ENCODE assay signal across 8 mouse cellular contexts in the genomic region with DNA sequence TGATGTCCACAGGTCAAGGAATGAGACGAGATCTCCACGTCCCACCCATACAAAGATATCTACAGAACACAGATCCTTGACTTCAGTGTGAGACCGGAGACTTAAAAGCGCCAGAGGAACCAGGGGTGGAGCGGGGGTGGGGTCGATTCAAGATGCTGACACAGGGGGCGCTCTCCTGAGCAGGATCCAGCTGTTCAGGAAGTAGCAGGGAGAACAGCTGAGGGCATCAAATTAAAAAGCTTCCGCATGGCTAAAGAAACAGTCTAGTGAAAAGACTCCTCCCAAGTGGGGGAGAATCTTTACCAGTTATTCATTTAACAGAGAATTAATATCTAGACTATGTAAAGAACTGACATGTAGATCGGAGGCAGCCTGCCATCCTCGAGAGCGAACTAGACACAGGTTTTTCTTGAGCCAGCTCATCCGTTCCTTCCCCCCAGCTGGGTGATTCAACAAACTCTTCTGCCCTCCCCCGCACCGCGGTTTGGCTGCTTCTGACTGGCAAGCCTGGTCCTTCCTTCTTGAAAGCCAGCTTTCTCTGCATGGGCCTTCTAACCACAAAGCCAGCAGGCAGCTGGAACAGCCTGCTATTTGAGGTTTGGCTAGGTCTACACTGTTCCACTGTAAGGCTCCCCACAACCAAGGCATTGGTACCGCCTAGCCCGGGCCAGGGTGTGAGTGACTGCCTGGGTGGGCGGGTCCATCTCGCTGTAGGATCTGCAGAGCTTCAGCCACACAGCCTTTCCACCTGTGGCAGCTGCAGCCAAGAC.
DNase-seq lines count a peak whose midpoint lies in the region; ATAC-seq lines count a peak whose summit lies in the region.

No protein-coding gene starts in this region.

- intact Hi-C loops in heart, postnatal 36 days (cut with DNase I): no loop called here

- H3K36me3 ChIP-seq in embryonic facial prominence, embryonic 12.5 days: no peaks in the 10 kb centered on the region
- no peaks in the 10 kb centered on the region for H3K36me3 ChIP-seq in limb, embryonic 12.5 days

- peaks cover 34% of the 10 kb centered on the region for H3K4me1 ChIP-seq in embryonic facial prominence, embryonic 12.5 days
- peaks cover 37% of the 10 kb centered on the region for H3K4me1 ChIP-seq in limb, embryonic 12.5 days (replicated peaks)

- H3K27me3 ChIP-seq in embryonic facial prominence, embryonic 12.5 days: peaks cover 8% of the 10 kb centered on the region
- peaks cover 21% of the 10 kb centered on the region for H3K27me3 ChIP-seq in limb, embryonic 12.5 days

- WGBS in embryonic facial prominence, embryonic 12.5 days: 62% methylated on average over 19 of the region's 19 CpGs
- 66% methylated on average over 19 of the region's 19 CpGs for WGBS in limb, embryonic 12.5 days

- H3K9ac ChIP-seq in embryonic facial prominence, embryonic 12.5 days: no peak overlapping the region
- H3K9ac ChIP-seq in limb, embryonic 12.5 days (replicated peaks): no peak overlapping the region

- 0 out of 2 replicates have a peak, but pooled peaks cover 2% of the 10 kb centered on the region for H3K9me3 ChIP-seq in embryonic facial prominence, embryonic 12.5 days
- H3K9me3 ChIP-seq in limb, embryonic 12.5 days: 0 out of 2 replicates have a peak, but pooled peaks cover 6% of the 10 kb centered on the region

- H3K27ac ChIP-seq in embryonic facial prominence, embryonic 12.5 days: no peak overlapping the region
- H3K27ac ChIP-seq in limb, embryonic 12.5 days: peak overlapping the region; percentile 37; the same call in 1 of the 2 replicates

- H3K4me3 ChIP-seq in embryonic facial prominence, embryonic 12.5 days: no peak overlapping the region
- no peak overlapping the region for H3K4me3 ChIP-seq in limb, embryonic 12.5 days (replicated peaks)

- H3K4me2 ChIP-seq in embryonic facial prominence, embryonic 12.5 days (replicated peaks): no peak overlapping the region
- H3K4me2 ChIP-seq in limb, embryonic 12.5 days: no peak overlapping the region

- DNase-seq in adrenal gland, adult (ENCODE audit: inconsistent age in 2 of 2, low spot score in 1 of 2): peak; percentile 64 to 74
- no peak for DNase-seq in adrenal gland, postnatal 4 days (ENCODE audit: low spot score in 2 of 2)
- DNase-seq in Muller cell, postnatal 12 days (ENCODE audit: inconsistent ontology term): peak; percentile 100
- peak; percentile 48 to 54 for DNase-seq in heart, postnatal 36 days
- peak; percentile 78 for DNase-seq in ovary, adult 18-20 months (ENCODE audit: low spot score)
- peak; percentile 85 to 87 for DNase-seq in thymus, postnatal 36 days

- peak; percentile 71; the same call in 1 of the 2 replicates for ATAC-seq in embryonic facial prominence, embryonic 12.5 days (ENCODE audit: insufficient number of reproducible peaks, insufficient read depth, low FRiP score, low TSS enrichment)
- peak; percentile 74; the same call in 1 of the 2 replicates for ATAC-seq in limb, embryonic 12.5 days (ENCODE audit: insufficient number of reproducible peaks, insufficient read depth, low FRiP score, low TSS enrichment, low read depth)

Comparison
In these comparisons a context has a peak if more than half of its experiments do, and no peak if none do; other contexts are left out.
1. DNase-seq: peak in adrenal gland, adult (2 of 2), Muller cell, postnatal 12 days (single experiment), heart, postnatal 36 days (2 of 2), ovary, adult 18-20 months (single experiment) and thymus, postnatal 36 days (2 of 2); none in adrenal gland, postnatal 4 days (0 of 2).